In genomic region chr7:107568971-107569370, GRCm38 (mm10) we compare ENCODE assay signal across 11 mouse cellular contexts. TPM values are rescaled to one million over a fixed set of nuclear protein-coding genes. Genes with fewer than 3 reads are reported as not detected.
DNase-seq lines count a peak whose midpoint lies in the region; ATAC-seq lines count a peak whose summit lies in the region.
"Had no signal": no experiment of that assay in that cellular context is flagged by ENCODE, and none has a peak within 500 bp of the region (broad histone marks: within the 10 kb centered on the region; RNA-seq: fewer than 3 reads in every experiment).

No protein-coding gene starts in this region.

- H3K4me3 ChIP-seq in heart, embryonic 14.5 days (ENCODE audit: control insufficient read depth in 1 of 2, insufficient read depth in 1 of 2, low read depth in 1 of 2, low read length in 2 of 2): no peak overlapping the region
- H3K4me3 ChIP-seq in neural tube, embryonic 14.5 days (ENCODE audit: low read depth, low read length): no peak overlapping the region
- peak overlapping the region; percentile 29 for H3K4me3 ChIP-seq in intestine, embryonic 16.5 days (ENCODE audit: low read length)
- peak overlapping the region; percentile 33 for H3K4me3 ChIP-seq in stomach, embryonic 16.5 days (replicated peaks; ENCODE audit: low read length)
- no peak overlapping the region for H3K4me3 ChIP-seq in forebrain, embryonic 10.5 days
- no peak overlapping the region for H3K4me3 ChIP-seq in midbrain, embryonic 15.5 days
- H3K4me3 ChIP-seq: hindbrain, embryonic 15.5 days had no signal

- WGBS in heart, embryonic 14.5 days: 50% methylated on average over 4 of the region's 4 CpGs
- WGBS in neural tube, embryonic 14.5 days: 82% methylated on average over 4 of the region's 4 CpGs
- WGBS in intestine, embryonic 16.5 days: 47% methylated on average over 4 of the region's 4 CpGs
- WGBS in stomach, embryonic 16.5 days: 50% methylated on average over 4 of the region's 4 CpGs
- WGBS in forebrain, embryonic 10.5 days: 76% methylated on average over 4 of the region's 4 CpGs
- 72% methylated on average over 4 of the region's 4 CpGs for WGBS in midbrain, embryonic 15.5 days

- no peak for ATAC-seq in heart, embryonic 14.5 days (ENCODE audit: insufficient number of reproducible peaks, insufficient read depth, low FRiP score, low read depth)
- no peak for ATAC-seq in neural tube, embryonic 14.5 days (ENCODE audit: low read depth)
- ATAC-seq in intestine, embryonic 16.5 days: no peak
- ATAC-seq in stomach, embryonic 16.5 days (ENCODE audit: insufficient read depth, low FRiP score): no peak
- ATAC-seq in midbrain, embryonic 15.5 days (replicated peaks): no peak

- H3K4me2 ChIP-seq in heart, embryonic 14.5 days (ENCODE audit: low read length): peak overlapping the region; percentile 52
- peak overlapping the region; percentile 2; the same call in 1 of the 2 replicates for H3K4me2 ChIP-seq in neural tube, embryonic 14.5 days (ENCODE audit: low read depth, low read length)
- peak overlapping the region; percentile 53 for H3K4me2 ChIP-seq in intestine, embryonic 16.5 days (ENCODE audit: low read depth, low read length)
- peak overlapping the region; percentile 46 for H3K4me2 ChIP-seq in stomach, embryonic 16.5 days (ENCODE audit: low read depth, low read length)
- H3K4me2 ChIP-seq in midbrain, embryonic 15.5 days: no peak overlapping the region
- H3K4me2 ChIP-seq: hindbrain, embryonic 15.5 days had no signal

- H3K27me3 ChIP-seq in heart, embryonic 14.5 days (ENCODE audit: control insufficient read depth, insufficient read depth, low read length): no peaks in the 10 kb centered on the region
- no peaks in the 10 kb centered on the region for H3K27me3 ChIP-seq in neural tube, embryonic 14.5 days (ENCODE audit: control insufficient read depth, insufficient read depth, low read length)
- H3K27me3 ChIP-seq in intestine, embryonic 16.5 days (replicated peaks; ENCODE audit: control insufficient read depth, insufficient read depth, low read length): no peaks in the 10 kb centered on the region
- no peaks in the 10 kb centered on the region for H3K27me3 ChIP-seq in stomach, embryonic 16.5 days (ENCODE audit: control insufficient read depth, insufficient read depth, low read length)
- H3K27me3 ChIP-seq in forebrain, embryonic 10.5 days (ENCODE audit: poor library complexity, severe bottlenecking): no peaks in the 10 kb centered on the region
- H3K27me3 ChIP-seq in midbrain, embryonic 15.5 days (replicated peaks): no peaks in the 10 kb centered on the region
- H3K27me3 ChIP-seq: hindbrain, embryonic 15.5 days had no signal

- no peaks in the 10 kb centered on the region for H3K4me1 ChIP-seq in heart, embryonic 14.5 days (ENCODE audit: control insufficient read depth in 2 of 2, insufficient read depth in 2 of 2, low read length in 2 of 2)
- H3K4me1 ChIP-seq in neural tube, embryonic 14.5 days (ENCODE audit: control insufficient read depth, insufficient read depth, low read length): no peaks in the 10 kb centered on the region
- H3K4me1 ChIP-seq in intestine, embryonic 16.5 days (ENCODE audit: control insufficient read depth, insufficient read depth, low read length): peaks cover 14% of the 10 kb centered on the region; the same call in 1 of the 2 replicates
- H3K4me1 ChIP-seq in stomach, embryonic 16.5 days (ENCODE audit: control insufficient read depth, insufficient read depth, low read length): peaks cover 4% of the 10 kb centered on the region; the same call in 1 of the 2 replicates
- H3K4me1 ChIP-seq in forebrain, embryonic 10.5 days: peaks cover 10% of the 10 kb centered on the region; the same call in 1 of the 2 replicates
- no peaks in the 10 kb centered on the region for H3K4me1 ChIP-seq in midbrain, embryonic 15.5 days
- H3K4me1 ChIP-seq: hindbrain, embryonic 15.5 days had no signal

- H3K9me3 ChIP-seq in heart, embryonic 14.5 days (ENCODE audit: control insufficient read depth, low read length): no peaks in the 10 kb centered on the region
- no peaks in the 10 kb centered on the region for H3K9me3 ChIP-seq in neural tube, embryonic 14.5 days (ENCODE audit: control insufficient read depth, low read length)
- H3K9me3 ChIP-seq in intestine, embryonic 16.5 days (ENCODE audit: control insufficient read depth, low read length): no peaks in the 10 kb centered on the region; the same call in 1 of the 2 replicates
- H3K9me3 ChIP-seq in stomach, embryonic 16.5 days (replicated peaks; ENCODE audit: control insufficient read depth, low read length): no peaks in the 10 kb centered on the region; the same call in 1 of the 2 replicates
- 0 out of 2 replicates have a peak, but pooled peaks cover 4% of the 10 kb centered on the region for H3K9me3 ChIP-seq in forebrain, embryonic 10.5 days
- H3K9me3 ChIP-seq in midbrain, embryonic 15.5 days: no peaks in the 10 kb centered on the region
- H3K9me3 ChIP-seq: hindbrain, embryonic 15.5 days had no signal

- H3K27ac ChIP-seq in heart, embryonic 14.5 days (replicated peaks in 1 of 2; ENCODE audit: control insufficient read depth in 1 of 2, insufficient read depth in 1 of 2, low read depth in 2 of 2, low read length in 2 of 2): no peak overlapping the region
- H3K27ac ChIP-seq in neural tube, embryonic 14.5 days (ENCODE audit: low read depth, low read length): no peak overlapping the region
- H3K27ac ChIP-seq in intestine, embryonic 16.5 days (ENCODE audit: low read length): no peak overlapping the region
- H3K27ac ChIP-seq in stomach, embryonic 16.5 days (ENCODE audit: low read length): no peak overlapping the region
- no peak overlapping the region for H3K27ac ChIP-seq in forebrain, embryonic 10.5 days
- H3K27ac ChIP-seq in midbrain, embryonic 15.5 days: no peak overlapping the region
- H3K27ac ChIP-seq: hindbrain, embryonic 15.5 days; macrophage had no signal

- intact Hi-C loops in heart, postnatal 14 days (cut with DNase I): no loop called here

- H3K36me3 ChIP-seq in heart, embryonic 14.5 days (ENCODE audit: control insufficient read depth, insufficient read depth, low read length): no peaks in the 10 kb centered on the region; the same call in 1 of the 2 replicates
- no peaks in the 10 kb centered on the region for H3K36me3 ChIP-seq in neural tube, embryonic 14.5 days (ENCODE audit: control insufficient read depth, insufficient read depth, low read length)
- peaks cover 5% of the 10 kb centered on the region; the same call in 1 of the 2 replicates for H3K36me3 ChIP-seq in intestine, embryonic 16.5 days (ENCODE audit: control insufficient read depth, insufficient read depth, low read length)
- H3K36me3 ChIP-seq in stomach, embryonic 16.5 days (ENCODE audit: control insufficient read depth, insufficient read depth, low read length): 0 out of 2 replicates have a peak, but pooled peaks cover 4% of the 10 kb centered on the region
- peaks cover 7% of the 10 kb centered on the region for H3K36me3 ChIP-seq in forebrain, embryonic 10.5 days (replicated peaks)
- H3K36me3 ChIP-seq in midbrain, embryonic 15.5 days (replicated peaks): no peaks in the 10 kb centered on the region
- H3K36me3 ChIP-seq: hindbrain, embryonic 15.5 days had no signal

- DNase-seq in heart, postnatal 14 days: no peak
- no peak for DNase-seq in neural tube, embryonic 10.5 days (ENCODE audit: extremely low spot score, low spot score)
- DNase-seq in forebrain, embryonic 10.5 days (ENCODE audit: extremely low spot score, low spot score): no peak

- H3K9ac ChIP-seq in heart, embryonic 14.5 days (ENCODE audit: low read length): no peak overlapping the region
- no peak overlapping the region for H3K9ac ChIP-seq in neural tube, embryonic 14.5 days (replicated peaks; ENCODE audit: low read depth, low read length)
- H3K9ac ChIP-seq in intestine, embryonic 16.5 days (ENCODE audit: low read depth, low read length): peak overlapping the region; percentile 43
- H3K9ac ChIP-seq in stomach, embryonic 16.5 days (ENCODE audit: low read length): peak overlapping the region; percentile 42; the same call in 1 of the 2 replicates
- no peak overlapping the region for H3K9ac ChIP-seq in midbrain, embryonic 15.5 days
- H3K9ac ChIP-seq: hindbrain, embryonic 15.5 days had no signal

RNA-seq across cellular contexts. Expression of gene Olfml1, which starts 1.7 kb away (rescaled TPM):
- 6.0 and 8.0 TPM in 2 replicates for polyA plus RNA-seq in heart, embryonic 14.5 days (2014; fragmentation: Nextera tagmentation; extraction: Ambion mirVana)
- 1 to 10 TPM; 5.6 to 9.0 TPM for total RNA-seq in heart, postnatal 14 days (2021)
- 0.28 and 4.6 TPM in 2 replicates for polyA plus RNA-seq in neural tube, embryonic 14.5 days (2014; fragmentation: Nextera tagmentation; extraction: Ambion mirVana)
- polyA plus RNA-seq in intestine, embryonic 16.5 days (2015; fragmentation: Nextera tagmentation; extraction: Ambion mirVana): 9.6 and 11.1 TPM in 2 replicates
- polyA plus RNA-seq in stomach, embryonic 16.5 days (2015; fragmentation: Nextera tagmentation; extraction: Ambion mirVana): 17.1 and 19.6 TPM in 2 replicates
- 6.3 and 6.5 TPM in 2 replicates for polyA plus RNA-seq in forebrain, embryonic 10.5 days (2016; fragmentation: Nextera tagmentation; extraction: Ambion mirVana)
- 3.1 and 4.6 TPM in 2 replicates for polyA plus RNA-seq in midbrain, embryonic 15.5 days (2015; fragmentation: Nextera tagmentation; extraction: Ambion mirVana)
- polyA plus RNA-seq: macrophage had no signal

RNA-seq across cellular contexts. Expression of gene Ppfibp2, which starts 26.0 kb away (rescaled TPM):
- 6.0 and 7.3 TPM in 2 replicates for polyA plus RNA-seq in heart, embryonic 14.5 days (2014; fragmentation: Nextera tagmentation; extraction: Ambion mirVana)
- 10 to 100 TPM; 15.9 to 17.0 TPM for total RNA-seq in heart, postnatal 14 days (2021)
- polyA plus RNA-seq in neural tube, embryonic 14.5 days (2014; fragmentation: Nextera tagmentation; extraction: Ambion mirVana): 2.0 and 2.3 TPM in 2 replicates
- 13.7 and 14.7 TPM in 2 replicates for polyA plus RNA-seq in intestine, embryonic 16.5 days (2015; fragmentation: Nextera tagmentation; extraction: Ambion mirVana)
- 20.3 and 24.6 TPM in 2 replicates for polyA plus RNA-seq in stomach, embryonic 16.5 days (2015; fragmentation: Nextera tagmentation; extraction: Ambion mirVana)
- polyA plus RNA-seq in forebrain, embryonic 10.5 days (2016; fragmentation: Nextera tagmentation; extraction: Ambion mirVana): 8.7 and 9.3 TPM in 2 replicates
- polyA plus RNA-seq in midbrain, embryonic 15.5 days (2015; fragmentation: Nextera tagmentation; extraction: Ambion mirVana): 1.5 and 1.7 TPM in 2 replicates

RNA-seq across cellular contexts. Expression of gene 5330417H12Rik, which starts 56.0 kb away (rescaled TPM):
- not detected in 2 replicates for polyA plus RNA-seq in heart, embryonic 14.5 days (2014; fragmentation: Nextera tagmentation; extraction: Ambion mirVana)
- not detected for total RNA-seq in heart, postnatal 14 days (2021)
- polyA plus RNA-seq in neural tube, embryonic 14.5 days (2014; fragmentation: Nextera tagmentation; extraction: Ambion mirVana): not detected in 2 replicates
- polyA plus RNA-seq in intestine, embryonic 16.5 days (2015; fragmentation: Nextera tagmentation; extraction: Ambion mirVana): not detected in 2 replicates
- not detected in 2 replicates for polyA plus RNA-seq in stomach, embryonic 16.5 days (2015; fragmentation: Nextera tagmentation; extraction: Ambion mirVana)
- polyA plus RNA-seq in forebrain, embryonic 10.5 days (2016; fragmentation: Nextera tagmentation; extraction: Ambion mirVana): not detected in 2 replicates
- not detected in 2 replicates for polyA plus RNA-seq in midbrain, embryonic 15.5 days (2015; fragmentation: Nextera tagmentation; extraction: Ambion mirVana)
- total RNA-seq: adrenal gland, adult 18-20 months had no signal
- polyA plus RNA-seq: hindbrain, embryonic 15.5 days; macrophage had no signal

Comparison
In these comparisons a context has a peak if more than half of its experiments do, and no peak if none do; other contexts are left out.
1. H3K4me3 ChIP-seq: peak in intestine, embryonic 16.5 days (single experiment) and stomach, embryonic 16.5 days (single experiment); none in heart, embryonic 14.5 days (0 of 2), neural tube, embryonic 14.5 days (single experiment), forebrain, embryonic 10.5 days (single experiment) and midbrain, embryonic 15.5 days (single experiment).
2. H3K9ac ChIP-seq: peak in intestine, embryonic 16.5 days (single experiment) and stomach, embryonic 16.5 days (single experiment); none in heart, embryonic 14.5 days (single experiment), neural tube, embryonic 14.5 days (single experiment) and midbrain, embryonic 15.5 days (single experiment).